Mouse (Mus musculus) kidney, adult 2 months (tissue): ENCODE measurements around the gene 1110065P20Rik. TPM values are rescaled to one million over a fixed set of nuclear protein-coding genes. Genes with fewer than 3 reads are reported as not detected.

Experiments
- DNase-seq: peaks from one replicate; pipeline ENCODE4 v3.0.0; 2021
- H3K27ac ChIP-seq: fragments of 200-500 bp; 2 replicates; pipeline ENCODE4 v1.5.1; 2012; ENCODE audit warnings: low read depth, low read length, control low read depth, inconsistent platforms; ENCODE audit not compliant: insufficient read depth
- H3K27me3 ChIP-seq: fragments of 200-500 bp; replicated peaks from 2 replicates; pipeline ENCODE4 v1.6.1; 2012; ENCODE audit warnings: mild to moderate bottlenecking, moderate library complexity, low read length, inconsistent platforms; ENCODE audit not compliant: control insufficient read depth, insufficient read depth
- H3K36me3 ChIP-seq: fragments of 200-500 bp; 2 replicates; pipeline ENCODE4 v1.6.1; 2012; ENCODE audit warnings: mild to moderate bottlenecking, moderate library complexity, low read length, inconsistent platforms; ENCODE audit not compliant: control insufficient read depth, insufficient read depth
- H3K4me1 ChIP-seq: fragments of 200-500 bp; 2 replicates; pipeline ENCODE4 v1.6.1; 2011; ENCODE audit warnings: low read length; ENCODE audit not compliant: control insufficient read depth, insufficient read depth
- H3K4me3 ChIP-seq: fragments of 200-500 bp; 2 replicates; pipeline ENCODE4 v1.5.1; 2011; ENCODE audit warnings: mild to moderate bottlenecking, low read depth, low read length, control low read depth; ENCODE audit not compliant: insufficient read depth
- CTCF ChIP-seq: fragments of 200-500 bp; conservative IDR thresholded peaks from 2 replicates; pipeline ENCODE4 v1.5.1; 2011; ENCODE audit warnings: low read depth, mild to moderate bottlenecking, control low read depth, low read length, moderate library complexity, mixed read lengths; ENCODE audit not compliant: insufficient read depth, insufficient read length
- POLR2A ChIP-seq: fragments of 200-500 bp; IDR thresholded peaks from one replicate; pipeline ENCODE4 v1.6.1; 2011; ENCODE audit warnings: low read depth, low read length, control low read depth
- WGBS: fragments of 180-500 bp; shearing (Covaris S2); methylation state at CpG from one replicate; pipeline ENCODE4 v1.1.7; 2018; 5-methylcytosine and 5-hydroxymethylcytosine counted together
- polyA plus RNA-seq: library from polyadenylated mRNA; depleted of rRNA; stranded (reverse); fragments of >200 nt; gene quantifications from 2 replicates; pipeline ENCODE4 v1.2.3, GENCODE M21; 2012; rRNA removed

Gene 1110065P20Rik
- 57.8 and 69.5 TPM in 2 replicates for polyA plus RNA-seq

DNA sequence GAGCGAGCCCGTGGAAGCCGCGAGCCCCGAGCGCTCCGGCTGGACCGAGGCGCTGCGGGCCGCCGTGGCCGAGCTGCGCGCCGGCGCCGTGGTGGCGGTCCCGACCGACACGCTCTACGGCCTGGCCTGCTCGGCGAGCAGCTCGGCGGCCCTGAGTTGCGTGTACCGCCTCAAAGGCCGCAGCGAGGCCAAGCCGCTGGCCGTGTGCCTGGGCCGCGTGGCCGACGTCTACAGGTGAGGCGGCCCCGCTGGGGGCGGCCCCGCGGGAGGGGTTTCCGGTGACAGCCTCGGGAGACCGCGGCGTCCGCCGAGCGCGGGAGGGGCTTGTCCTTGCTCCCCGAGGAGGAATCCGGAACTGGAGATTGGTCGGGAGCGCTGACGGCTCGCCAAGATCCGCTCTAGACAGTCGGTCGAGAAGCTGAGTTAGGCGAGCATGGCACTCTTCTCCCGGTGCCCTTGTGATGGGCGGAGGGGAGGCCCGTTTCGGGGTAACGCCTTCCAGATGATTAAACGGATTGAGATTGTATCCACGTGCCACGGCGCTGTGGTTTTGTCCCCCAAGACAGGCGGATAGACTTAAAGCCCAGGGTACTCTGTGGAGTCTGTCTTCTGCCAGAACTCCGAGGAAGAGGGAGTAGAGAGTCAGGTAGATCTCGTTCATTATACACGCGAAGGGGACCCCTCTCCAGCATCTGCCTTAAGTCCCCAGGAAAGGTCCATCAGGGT lies at the start of gene 1110065P20Rik:
Gene 1110065P20Rik (minus strand): TSS at position 264 of the 726 bp plus-strand sequence.
- peak within 1 kb of the TSS; percentile 92 for H3K4me3 ChIP-seq
- no peaks in the 10 kb centered on the region for H3K27me3 ChIP-seq
- under 1% methylated on average over 75 of the region's 75 CpGs for WGBS
- TF ChIP-seq CTCF (no peak), POLR2A (peak; percentile 9)
- DNase-seq: peak; percentile 90
- H3K36me3 ChIP-seq: 0 out of 2 replicates have a peak, but pooled peaks cover 2% of the 10 kb centered on the region
- H3K4me1 ChIP-seq: peaks cover 9% of the 10 kb centered on the region
- H3K27ac ChIP-seq: peak within 1 kb of the TSS; percentile 65

- no peak for DNase-seq
- TF ChIP-seq CTCF (no peak), POLR2A (no peak)
- H3K27me3 ChIP-seq: no peaks in the 10 kb centered on the region
- no peak overlapping the region for H3K27ac ChIP-seq
- 63% methylated on average over 5 of the region's 5 CpGs for WGBS
- no peaks in the 10 kb centered on the region for H3K36me3 ChIP-seq
- no peak overlapping the region for H3K4me3 ChIP-seq
- no peaks in the 10 kb centered on the region for H3K4me1 ChIP-seq
Measured at GRCm38 (mm10) chr4:124899906-124900305, 48.9 kb upstream of the 1110065P20Rik start.

GRCm38 (mm10) chr4:124898428-124898827 lies 47.4 kb upstream of the 1110065P20Rik start:
- WGBS: 59% methylated on average over 10 of the region's 10 CpGs
- H3K4me3 ChIP-seq: no peak overlapping the region
- no peaks in the 10 kb centered on the region for H3K4me1 ChIP-seq
- no peaks in the 10 kb centered on the region for H3K36me3 ChIP-seq
- no peak for DNase-seq
- H3K27me3 ChIP-seq: no peaks in the 10 kb centered on the region; the same call in 1 of the 2 replicates
- no peak for TF ChIP-seq POLR2A
- no peak overlapping the region for H3K27ac ChIP-seq

GRCm38 (mm10) chr4:124894508-124895428 lies 43.8 kb upstream of the 1110065P20Rik start:
- Histone ChIP-seq H3K36me3 (no peaks in the 10 kb centered on the region), H3K4me3 (no peak overlapping the region; the same call in 1 of the 2 replicates), H3K27me3 (no peaks in the 10 kb centered on the region; the same call in 1 of the 2 replicates), H3K4me1 (no peaks in the 10 kb centered on the region), H3K27ac (no peak overlapping the region)
- DNase-seq: no peak
- no peak for TF ChIP-seq POLR2A
- TF ChIP-seq CTCF: no peak
- 2% methylated on average over 83 of the region's 83 CpGs for WGBS

DNA sequence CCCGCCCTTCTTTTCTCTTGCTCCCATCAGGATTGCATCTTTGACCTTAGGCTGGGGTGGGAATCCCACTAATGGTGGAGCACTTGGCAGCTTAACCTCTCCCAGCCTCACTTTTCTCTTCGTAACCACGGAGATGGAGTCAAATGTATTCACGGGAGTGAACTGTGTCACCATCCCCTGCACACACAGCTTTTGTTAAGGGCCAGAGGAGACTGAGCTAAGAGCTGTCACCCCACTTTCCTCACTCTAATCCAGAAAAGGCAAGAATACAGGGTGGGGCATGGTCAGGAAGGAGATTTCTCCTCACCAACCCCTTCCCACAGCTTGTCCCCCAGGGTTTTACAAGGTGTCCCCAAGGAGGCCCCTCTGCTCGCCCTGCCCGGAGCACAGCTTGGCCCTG lies 42.8 kb upstream of the 1110065P20Rik start:
- no peaks in the 10 kb centered on the region; the same call in 1 of the 2 replicates for H3K27me3 ChIP-seq

GRCm38 (mm10) chr4:124890831-124891230 lies 39.8 kb upstream of the 1110065P20Rik start:
- H3K27me3 ChIP-seq: no peaks in the 10 kb centered on the region; the same call in 1 of the 2 replicates
- H3K36me3 ChIP-seq: no peaks in the 10 kb centered on the region
- no peak for TF ChIP-seq CTCF
- TF ChIP-seq POLR2A: no peak
- no peak for DNase-seq
- H3K4me3 ChIP-seq: no peak overlapping the region
- H3K27ac ChIP-seq: no peak overlapping the region
- WGBS: 56% methylated on average over 5 of the region's 5 CpGs
- H3K4me1 ChIP-seq: no peaks in the 10 kb centered on the region

More for the DNA sequence above, 42.8 kb upstream of the 1110065P20Rik start:
- no peak overlapping the region for H3K27ac ChIP-seq
- no peaks in the 10 kb centered on the region for H3K36me3 ChIP-seq
- H3K4me1 ChIP-seq: no peaks in the 10 kb centered on the region
- no peak overlapping the region for H3K4me3 ChIP-seq
- no peak for DNase-seq
- TF ChIP-seq POLR2A (no peak), CTCF (no peak)
- 39% methylated on average over 6 of the region's 6 CpGs for WGBS

DNA sequence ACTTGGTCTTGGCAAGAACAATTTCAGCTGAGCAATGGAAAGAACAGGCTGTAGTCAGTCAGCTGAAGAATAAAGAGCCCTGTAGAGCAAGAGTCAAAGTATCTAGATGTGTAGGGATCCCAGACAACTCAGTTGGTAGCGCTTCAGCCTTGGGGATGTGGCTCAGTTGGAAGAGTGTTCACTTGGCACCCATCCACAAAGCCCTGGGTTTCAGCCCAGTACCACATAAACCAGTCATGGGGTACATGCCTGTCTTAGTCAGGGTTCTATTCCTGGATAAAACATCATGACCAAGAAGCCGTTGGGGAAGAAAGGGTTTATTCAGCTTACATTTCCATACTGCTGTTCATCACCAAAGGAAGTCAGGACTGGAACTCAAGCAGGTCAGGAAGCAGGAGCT lies 38.9 kb upstream of the 1110065P20Rik start:
- Histone ChIP-seq H3K27me3 (no peaks in the 10 kb centered on the region; the same call in 1 of the 2 replicates), H3K4me1 (no peaks in the 10 kb centered on the region), H3K4me3 (no peak overlapping the region), H3K27ac (no peak overlapping the region), H3K36me3 (no peaks in the 10 kb centered on the region)
- 88% methylated on average over 2 of the region's 2 CpGs for WGBS
- no peak for DNase-seq
- TF ChIP-seq POLR2A: no peak
- TF ChIP-seq CTCF: no peak
